In genomic region chr7:28357984-28358383, GRCm38 (mm10) we compare ENCODE assay signal across 8 mouse cellular contexts. TPM values are rescaled to one million over a fixed set of nuclear protein-coding genes. Genes with fewer than 3 reads are reported as not detected.
DNase-seq lines count a peak whose midpoint lies in the region; ATAC-seq and TF ChIP-seq lines count a peak whose summit lies in the region.

No protein-coding gene starts in this region.

- intact Hi-C loops in heart, postnatal 10 days (cut with DNase I): no loop called here

- peak; percentile 38 for ATAC-seq in heart, embryonic 14.5 days (ENCODE audit: insufficient number of reproducible peaks, insufficient read depth, low FRiP score, low read depth)
- ATAC-seq in intestine, embryonic 16.5 days: peak; percentile 29
- ATAC-seq in midbrain, embryonic 16.5 days: no peak

- H3K27ac ChIP-seq in heart, embryonic 14.5 days (replicated peaks in 1 of 2; ENCODE audit: control insufficient read depth in 1 of 2, insufficient read depth in 1 of 2, low read depth in 2 of 2, low read length in 2 of 2): peak overlapping the region; percentile 90 to 94
- peak overlapping the region; percentile 60 for H3K27ac ChIP-seq in intestine, embryonic 16.5 days (ENCODE audit: low read length)
- H3K27ac ChIP-seq in midbrain, embryonic 16.5 days (ENCODE audit: low read length): peak overlapping the region; percentile 25; the same call in 1 of the 2 replicates

- 0% methylated on average over 5 of the region's 5 CpGs for WGBS in heart, embryonic 14.5 days
- WGBS in intestine, embryonic 16.5 days: 3% methylated on average over 5 of the region's 5 CpGs
- 0% methylated on average over 5 of the region's 5 CpGs for WGBS in midbrain, embryonic 16.5 days

- no peak for DNase-seq in heart, postnatal 10 days
- peak; percentile 59 for DNase-seq in brain, embryonic 14.5 days (ENCODE audit: low read depth)
- DNase-seq in layer of hippocampus, postnatal 14 days (ENCODE audit: low spot score in 2 of 2): no peak
- no peak for DNase-seq in cerebellum, postnatal 4 days (ENCODE audit: low spot score in 2 of 2)
- DNase-seq in layer of hippocampus, adult 9-10 months (ENCODE audit: low spot score): no peak

- TF ChIP-seq POLR2A in brain, embryonic 14.5 days (IDR thresholded peaks at IDR 0.05; ENCODE audit: borderline replicate concordance, extremely low read depth, insufficient read depth, insufficient read length, poor library complexity, severe bottlenecking): no peak

- no peak for TF ChIP-seq CTCF in brain, embryonic 14.5 days (IDR thresholded peaks at IDR 0.05; ENCODE audit: borderline replicate concordance, extremely low read depth, insufficient read depth, insufficient read length)

- H3K27me3 ChIP-seq in heart, embryonic 14.5 days (ENCODE audit: control insufficient read depth, insufficient read depth, low read length): no peaks in the 10 kb centered on the region
- H3K27me3 ChIP-seq in intestine, embryonic 16.5 days (replicated peaks; ENCODE audit: control insufficient read depth, insufficient read depth, low read length): no peaks in the 10 kb centered on the region
- no peaks in the 10 kb centered on the region for H3K27me3 ChIP-seq in midbrain, embryonic 16.5 days (ENCODE audit: control insufficient read depth, insufficient read depth, low read depth, low read length)

- peaks cover 21 to 32% of the 10 kb centered on the region in 2 experiments for H3K4me1 ChIP-seq in heart, embryonic 14.5 days (ENCODE audit: control insufficient read depth in 2 of 2, insufficient read depth in 2 of 2, low read length in 2 of 2)
- peaks cover 24% of the 10 kb centered on the region for H3K4me1 ChIP-seq in intestine, embryonic 16.5 days (ENCODE audit: control insufficient read depth, insufficient read depth, low read length)
- H3K4me1 ChIP-seq in midbrain, embryonic 16.5 days (ENCODE audit: control insufficient read depth, insufficient read depth, low read length): peaks cover 6% of the 10 kb centered on the region; the same call in 1 of the 2 replicates

- H3K36me3 ChIP-seq in heart, embryonic 14.5 days (ENCODE audit: control insufficient read depth, insufficient read depth, low read length): peaks cover 66% of the 10 kb centered on the region
- H3K36me3 ChIP-seq in intestine, embryonic 16.5 days (ENCODE audit: control insufficient read depth, insufficient read depth, low read length): peaks cover 39% of the 10 kb centered on the region
- H3K36me3 ChIP-seq in midbrain, embryonic 16.5 days (ENCODE audit: control insufficient read depth, insufficient read depth, low read length): peaks cover 6% of the 10 kb centered on the region; the same call in 1 of the 2 replicates

- H3K9me3 ChIP-seq in heart, embryonic 14.5 days (ENCODE audit: control insufficient read depth, low read length): no peaks in the 10 kb centered on the region
- H3K9me3 ChIP-seq in intestine, embryonic 16.5 days (ENCODE audit: control insufficient read depth, low read length): no peaks in the 10 kb centered on the region
- no peaks in the 10 kb centered on the region for H3K9me3 ChIP-seq in midbrain, embryonic 16.5 days (replicated peaks; ENCODE audit: control insufficient read depth, low read length, poor library complexity, severe bottlenecking)

- H3K4me3 ChIP-seq in heart, embryonic 14.5 days (ENCODE audit: control insufficient read depth in 1 of 2, insufficient read depth in 1 of 2, low read depth in 1 of 2, low read length in 2 of 2): no peak overlapping the region
- no peak overlapping the region for H3K4me3 ChIP-seq in intestine, embryonic 16.5 days (ENCODE audit: low read length)
- no peak overlapping the region for H3K4me3 ChIP-seq in midbrain, embryonic 16.5 days (ENCODE audit: low read depth, low read length)

- peak overlapping the region; percentile 62 for H3K9ac ChIP-seq in heart, embryonic 14.5 days (ENCODE audit: low read length)
- 0 out of 2 replicates have a peak overlapping the region, but pooled peaks have one; percentile 7 for H3K9ac ChIP-seq in intestine, embryonic 16.5 days (ENCODE audit: low read depth, low read length)
- H3K9ac ChIP-seq in midbrain, embryonic 16.5 days (ENCODE audit: low read depth, low read length): no peak overlapping the region

- peak overlapping the region; percentile 52 for H3K4me2 ChIP-seq in heart, embryonic 14.5 days (ENCODE audit: low read length)
- peak overlapping the region; percentile 10; the same call in 1 of the 2 replicates for H3K4me2 ChIP-seq in intestine, embryonic 16.5 days (ENCODE audit: low read depth, low read length)
- H3K4me2 ChIP-seq in midbrain, embryonic 16.5 days (ENCODE audit: low read length): no peak overlapping the region

RNA-seq across cellular contexts. Expression of gene Rps16, which starts 7.5 kb away (rescaled TPM):
- polyA plus RNA-seq in heart, embryonic 14.5 days (2014; fragmentation: Nextera tagmentation; extraction: Ambion mirVana): 731 and 789 TPM in 2 replicates
- 100 to 1,000 TPM; 768 to 852 TPM for total RNA-seq in heart, postnatal 10 days (2021)
- polyA plus RNA-seq in brain, embryonic 14.5 days (2012; rRNA removed): 1,173 and 1,238 TPM in 2 replicates
- polyA plus RNA-seq in intestine, embryonic 16.5 days (2015; fragmentation: Nextera tagmentation; extraction: Ambion mirVana): 977 and 1,010 TPM in 2 replicates
- 414 and 435 TPM in 2 replicates for polyA plus RNA-seq in midbrain, embryonic 16.5 days (2015; fragmentation: Nextera tagmentation; extraction: Ambion mirVana)
- 100 to 1,000 TPM; 464 to 499 TPM for total RNA-seq in layer of hippocampus, postnatal 14 days (2021)

RNA-seq across cellular contexts. Expression of gene Plekhg2, which starts 14.4 kb away (rescaled TPM):
- polyA plus RNA-seq in heart, embryonic 14.5 days (2014; fragmentation: Nextera tagmentation; extraction: Ambion mirVana): 32.9 and 35.6 TPM in 2 replicates
- total RNA-seq in heart, postnatal 10 days (2021): 10 to 100 TPM; 36.0 to 42.3 TPM
- polyA plus RNA-seq in brain, embryonic 14.5 days (2012; rRNA removed): 20.2 and 35.0 TPM in 2 replicates
- polyA plus RNA-seq in intestine, embryonic 16.5 days (2015; fragmentation: Nextera tagmentation; extraction: Ambion mirVana): 37.9 and 38.2 TPM in 2 replicates
- 22.9 and 23.1 TPM in 2 replicates for polyA plus RNA-seq in midbrain, embryonic 16.5 days (2015; fragmentation: Nextera tagmentation; extraction: Ambion mirVana)
- total RNA-seq in layer of hippocampus, postnatal 14 days (2021): 10 to 100 TPM; 11.6 to 12.3 TPM

RNA-seq across cellular contexts. Expression of gene Supt5, which starts 19.4 kb away (rescaled TPM):
- polyA plus RNA-seq in heart, embryonic 14.5 days (2014; fragmentation: Nextera tagmentation; extraction: Ambion mirVana): 47.9 and 48.0 TPM in 2 replicates
- 10 to 100 TPM; 60.7 to 61.1 TPM for total RNA-seq in heart, postnatal 10 days (2021)
- 103 and 118 TPM in 2 replicates for polyA plus RNA-seq in brain, embryonic 14.5 days (2012; rRNA removed)
- polyA plus RNA-seq in intestine, embryonic 16.5 days (2015; fragmentation: Nextera tagmentation; extraction: Ambion mirVana): 77.1 and 79.2 TPM in 2 replicates
- polyA plus RNA-seq in midbrain, embryonic 16.5 days (2015; fragmentation: Nextera tagmentation; extraction: Ambion mirVana): 108 and 111 TPM in 2 replicates
- total RNA-seq in layer of hippocampus, postnatal 14 days (2021): 100 to 1,000 TPM; 109 TPM

RNA-seq across cellular contexts. Expression of gene Zfp36, which starts 22.1 kb away (rescaled TPM):
- polyA plus RNA-seq in heart, embryonic 14.5 days (2014; fragmentation: Nextera tagmentation; extraction: Ambion mirVana): 10.1 and 12.2 TPM in 2 replicates
- 10 to 100 TPM; 12.7 to 15.8 TPM for total RNA-seq in heart, postnatal 10 days (2021)
- 4.1 and 4.3 TPM in 2 replicates for polyA plus RNA-seq in brain, embryonic 14.5 days (2012; rRNA removed)
- polyA plus RNA-seq in intestine, embryonic 16.5 days (2015; fragmentation: Nextera tagmentation; extraction: Ambion mirVana): 37.3 and 43.6 TPM in 2 replicates
- 2.9 and 3.3 TPM in 2 replicates for polyA plus RNA-seq in midbrain, embryonic 16.5 days (2015; fragmentation: Nextera tagmentation; extraction: Ambion mirVana)
- total RNA-seq in layer of hippocampus, postnatal 14 days (2021): 1 to 10 TPM; 3.6 to 3.9 TPM

RNA-seq across cellular contexts. Expression of gene Med29, which starts 34.5 kb away (rescaled TPM):
- 50.9 and 57.7 TPM in 2 replicates for polyA plus RNA-seq in heart, embryonic 14.5 days (2014; fragmentation: Nextera tagmentation; extraction: Ambion mirVana)
- total RNA-seq in heart, postnatal 10 days (2021): 10 to 100 TPM; 20.7 to 22.6 TPM
- 46.5 and 57.7 TPM in 2 replicates for polyA plus RNA-seq in brain, embryonic 14.5 days (2012; rRNA removed)
- polyA plus RNA-seq in intestine, embryonic 16.5 days (2015; fragmentation: Nextera tagmentation; extraction: Ambion mirVana): 52.6 and 53.9 TPM in 2 replicates
- 39.6 and 40.3 TPM in 2 replicates for polyA plus RNA-seq in midbrain, embryonic 16.5 days (2015; fragmentation: Nextera tagmentation; extraction: Ambion mirVana)
- 10 to 100 TPM; 19.3 to 20.1 TPM for total RNA-seq in layer of hippocampus, postnatal 14 days (2021)

Comparison
In these comparisons a context has a peak if more than half of its experiments do, and no peak if none do; other contexts are left out.
1. H3K27ac ChIP-seq: peak in every context shown above with its lines; median percentile 92 in heart, embryonic 14.5 days; 60 in intestine, embryonic 16.5 days; 25 in midbrain, embryonic 16.5 days.